Mouse (Mus musculus) erythroblast, embryonic 14.5 days (primary cell): ENCODE data around the gene Plekhh2. TPM values are rescaled to one million over a fixed set of nuclear protein-coding genes. Genes with fewer than 3 reads are reported as not detected.

ENCODE experiments used
- H3K27me3 ChIP-seq: 2 replicates; pipeline ENCODE4 v1.6.1; 2012; ENCODE audit warnings: inconsistent platforms; ENCODE audit not compliant: control insufficient read depth
- H3K36me3 ChIP-seq: 2 replicates; pipeline ENCODE4 v1.6.1; 2012; ENCODE audit warnings: mild to moderate bottlenecking, inconsistent platforms; ENCODE audit not compliant: control insufficient read depth
- H3K4me1 ChIP-seq: 2 replicates; pipeline ENCODE4 v1.6.1; 2012; ENCODE audit warnings: inconsistent platforms; ENCODE audit not compliant: control insufficient read depth
- H3K4me3 ChIP-seq: replicated peaks from 2 replicates; pipeline ENCODE3; 2012; ENCODE audit warnings: moderate library complexity, mild to moderate bottlenecking, inconsistent platforms
- H3K9me3 ChIP-seq: 2 replicates; pipeline ENCODE4 v1.6.1; 2012; ENCODE audit warnings: low read length, inconsistent platforms, mixed read lengths; ENCODE audit not compliant: control insufficient read depth
- GATA1 ChIP-seq: IDR thresholded peaks from 2 replicates; pipeline ENCODE4 v1.6.1; 2012; ENCODE audit warnings: low read length, inconsistent platforms, mixed read lengths
- TAL1 ChIP-seq: IDR thresholded peaks from 3 replicates; pipeline ENCODE4 v1.6.1; 2012; ENCODE audit warnings: low read length, inconsistent platforms, mixed read lengths
- polyA plus RNA-seq: library from polyadenylated mRNA; stranded (reverse); fragments of >175 nt; gene quantifications from 2 replicates; pipeline ENCODE4 v1.2.3, GENCODE M21; 2012

Gene Plekhh2
- polyA plus RNA-seq, 1 experiment, result not detected

DNA sequence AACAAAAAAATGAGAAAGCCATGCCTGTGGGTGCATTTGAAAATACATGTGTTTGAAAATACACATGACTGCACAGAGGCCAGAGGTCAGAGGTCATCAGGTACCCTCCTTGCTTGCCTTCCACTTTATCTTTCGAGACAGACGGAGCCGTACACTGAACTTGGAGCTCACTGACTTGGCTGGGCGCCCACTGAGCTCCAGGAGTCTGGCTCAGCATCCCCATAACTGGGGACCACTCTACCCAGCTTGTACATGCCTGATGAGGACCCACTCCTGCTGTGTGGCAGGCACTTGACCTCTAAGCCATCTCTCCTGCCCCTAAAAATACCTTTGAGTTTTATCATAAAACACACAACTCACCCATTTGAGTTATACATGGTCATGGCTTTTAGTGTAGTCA, 2.5 kb upstream of the Plekhh2 start:
- H3K27me3 ChIP-seq, result peaks cover 40% of the 10 kb centered on the region
- TF ChIP-seq TAL1, result no peak
- no peak for TF ChIP-seq GATA1
- no peaks in the 10 kb centered on the region for H3K4me1 ChIP-seq
- H3K36me3 ChIP-seq, result no peaks in the 10 kb centered on the region
- no peak overlapping the region for H3K4me3 ChIP-seq
- H3K9me3 ChIP-seq, result no peaks in the 10 kb centered on the region; the same call in 1 of the 2 replicates

DNA sequence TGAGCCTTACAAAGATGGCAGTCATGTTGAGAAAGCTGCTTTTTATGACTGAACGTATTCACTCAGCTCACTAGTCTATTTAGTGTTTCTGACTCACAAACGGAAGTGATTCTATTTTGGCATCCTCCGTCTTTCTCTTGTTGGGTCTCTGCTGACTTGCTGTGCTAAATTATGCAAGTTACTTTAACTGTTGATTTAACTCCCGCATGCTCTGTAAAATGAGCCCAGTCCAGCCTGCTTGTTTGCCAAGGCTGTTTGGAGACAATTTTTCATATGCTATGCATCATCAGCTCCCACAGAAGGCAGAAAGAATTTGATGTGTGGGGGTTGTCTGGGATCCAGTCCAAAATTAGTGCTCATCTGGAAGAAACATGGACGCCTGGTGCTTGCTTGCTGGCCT, 1.3 kb upstream of the Plekhh2 start:
- Histone ChIP-seq H3K4me3 (no peak overlapping the region), H3K4me1 (no peaks in the 10 kb centered on the region), H3K36me3 (no peaks in the 10 kb centered on the region), H3K9me3 (no peaks in the 10 kb centered on the region; the same call in 1 of the 2 replicates), H3K27me3 (peaks cover 40% of the 10 kb centered on the region)
- TF ChIP-seq TAL1, result no peak
- no peak for TF ChIP-seq GATA1

DNA sequence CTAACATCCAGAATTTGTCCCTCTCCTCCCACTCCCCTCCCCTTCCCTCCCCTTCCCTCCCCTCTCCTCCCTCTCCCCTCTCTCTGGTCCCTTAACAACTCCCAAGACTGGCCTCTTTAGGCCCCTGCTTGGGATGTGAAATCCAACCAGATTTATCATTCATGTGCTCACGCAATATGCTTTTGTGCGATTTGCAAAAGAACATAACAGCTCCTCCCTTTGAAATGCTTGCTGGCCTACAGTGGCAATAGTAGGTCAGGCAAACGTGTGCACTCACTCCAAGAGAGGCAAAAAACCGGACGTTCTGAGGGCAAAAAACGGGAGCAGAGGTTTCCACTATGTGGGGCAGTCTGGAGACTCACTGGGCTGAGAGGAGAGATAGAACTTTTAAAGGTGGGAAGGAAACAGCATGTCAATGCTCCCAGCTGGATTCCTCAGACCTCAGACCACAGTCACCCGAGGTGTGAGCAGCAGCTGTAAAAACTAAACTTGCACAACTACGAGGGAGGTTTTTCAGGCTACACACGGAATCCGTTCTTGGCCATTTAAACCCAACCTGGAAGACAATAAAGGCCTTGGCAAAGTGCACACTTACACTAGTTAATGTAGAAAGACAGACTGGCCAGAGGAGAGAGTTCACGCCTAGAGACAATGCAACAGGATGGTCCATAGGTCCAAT, 595 bp upstream of the Plekhh2 start:
- Histone ChIP-seq H3K4me1 (no peaks in the 10 kb centered on the region), H3K9me3 (no peaks in the 10 kb centered on the region; the same call in 1 of the 2 replicates), H3K4me3 (no peak overlapping the region), H3K27me3 (peaks cover 40% of the 10 kb centered on the region), H3K36me3 (no peaks in the 10 kb centered on the region)
- TF ChIP-seq TAL1, result no peak
- TF ChIP-seq GATA1, result no peak

DNA sequence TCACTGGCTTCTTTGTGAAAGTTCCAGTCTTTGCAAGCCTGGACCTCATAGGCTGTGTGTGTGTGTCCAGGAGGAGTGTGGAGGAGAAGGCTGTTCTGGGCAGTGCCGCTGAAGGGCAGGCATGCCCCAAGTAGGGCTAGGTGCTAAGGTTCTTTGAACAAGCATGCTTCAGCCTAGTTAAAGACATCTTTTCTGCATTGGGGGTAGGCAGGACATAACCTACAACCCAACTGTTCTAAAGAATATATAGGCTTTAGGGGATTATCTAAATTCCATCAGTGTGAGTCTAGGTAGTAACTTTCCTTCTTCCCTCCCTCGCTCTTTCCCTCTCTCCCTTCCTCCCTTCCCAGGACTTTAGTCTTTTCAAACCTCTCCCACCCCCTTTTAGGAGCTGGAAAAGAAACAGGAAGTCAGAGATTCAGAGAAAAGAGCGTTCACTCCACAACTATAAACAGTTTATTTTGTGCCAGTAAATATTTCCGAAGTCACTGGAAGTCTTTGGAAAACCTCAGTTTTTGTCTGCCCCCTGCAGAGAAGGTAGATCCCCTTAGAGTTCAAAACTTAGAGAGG, 906 bp downstream of the Plekhh2 start:
- Histone ChIP-seq H3K4me3 (no peak overlapping the region), H3K9me3 (no peaks in the 10 kb centered on the region; the same call in 1 of the 2 replicates)

DNA sequence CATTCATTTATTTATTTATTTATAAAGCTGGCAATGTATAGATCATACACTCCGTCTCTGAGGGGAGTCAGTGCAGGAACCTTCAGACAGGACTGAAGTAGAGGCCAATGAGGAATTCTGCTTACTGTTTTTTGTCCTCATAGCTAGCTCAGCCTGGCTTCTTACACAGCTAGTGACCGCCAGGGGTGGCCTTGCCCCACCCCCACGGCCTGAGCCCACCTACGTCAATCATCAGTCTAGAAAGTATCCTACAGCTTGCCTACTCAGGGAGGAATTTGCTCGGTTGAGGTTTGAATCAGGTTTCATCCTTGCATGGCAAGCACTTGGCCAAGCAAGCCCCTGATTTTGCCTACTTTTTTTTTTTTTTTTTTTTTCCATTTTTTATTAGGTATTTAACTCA, 4.2 kb downstream of the Plekhh2 start:
- H3K4me1 ChIP-seq, result no peaks in the 10 kb centered on the region
- no peaks in the 10 kb centered on the region; the same call in 1 of the 2 replicates for H3K9me3 ChIP-seq
- H3K27me3 ChIP-seq, result peaks cover 24% of the 10 kb centered on the region
- TF ChIP-seq GATA1, result no peak
- no peak for TF ChIP-seq TAL1
- H3K4me3 ChIP-seq, result no peak overlapping the region
- no peaks in the 10 kb centered on the region for H3K36me3 ChIP-seq

More for the DNA sequence above, 906 bp downstream of the Plekhh2 start:
- TF ChIP-seq GATA1 (no peak), TAL1 (no peak)
- H3K36me3 ChIP-seq, result no peaks in the 10 kb centered on the region
- H3K4me1 ChIP-seq, result no peaks in the 10 kb centered on the region
- H3K27me3 ChIP-seq, result peaks cover 40% of the 10 kb centered on the region

DNA sequence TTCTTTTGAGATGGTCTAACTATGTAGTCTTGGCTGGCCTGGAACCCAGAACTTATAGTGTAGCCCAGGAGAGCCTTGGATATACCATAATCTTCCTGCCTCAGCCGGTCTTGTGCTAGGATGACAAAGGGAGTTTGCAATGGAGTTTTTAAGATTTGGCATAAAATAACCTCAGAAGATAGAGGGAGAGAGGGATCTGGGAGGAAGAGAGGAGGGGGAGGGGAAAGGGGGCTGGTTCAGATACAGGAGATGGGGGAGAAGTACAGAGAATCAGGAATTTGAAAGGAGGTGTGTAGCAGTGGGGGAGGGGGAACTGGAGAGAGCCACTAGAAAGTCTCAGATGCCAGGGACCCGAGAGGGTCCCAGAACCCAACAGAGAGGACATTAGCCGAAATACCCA, 7.7 kb downstream of the Plekhh2 start:
- no peak overlapping the region for H3K4me3 ChIP-seq
- no peaks in the 10 kb centered on the region for H3K27me3 ChIP-seq
- H3K36me3 ChIP-seq, result no peaks in the 10 kb centered on the region
- no peaks in the 10 kb centered on the region for H3K4me1 ChIP-seq
- H3K9me3 ChIP-seq, result no peaks in the 10 kb centered on the region
- no peak for TF ChIP-seq TAL1
- TF ChIP-seq GATA1, result no peak

DNA sequence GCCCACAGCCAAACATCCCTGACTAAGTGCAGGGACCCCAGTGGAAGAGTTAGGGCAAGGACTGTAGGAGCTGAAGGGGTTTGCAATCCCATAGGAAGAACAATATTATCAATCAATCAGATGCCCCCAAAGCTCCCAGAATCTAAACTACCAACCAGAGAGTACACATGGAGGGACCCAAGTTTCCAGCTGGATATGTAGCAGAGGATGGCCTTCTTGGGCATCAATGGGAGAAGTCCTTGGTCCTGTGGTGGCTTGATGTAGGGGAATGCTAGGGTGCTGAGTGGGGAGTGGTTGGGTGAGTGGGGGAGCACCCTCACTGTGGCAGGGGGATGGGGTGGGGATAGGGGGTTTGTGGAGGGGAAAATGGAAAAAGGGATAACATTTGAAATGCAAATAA, 8.4 kb downstream of the Plekhh2 start:
- TF ChIP-seq GATA1 (no peak), TAL1 (no peak)

DNA sequence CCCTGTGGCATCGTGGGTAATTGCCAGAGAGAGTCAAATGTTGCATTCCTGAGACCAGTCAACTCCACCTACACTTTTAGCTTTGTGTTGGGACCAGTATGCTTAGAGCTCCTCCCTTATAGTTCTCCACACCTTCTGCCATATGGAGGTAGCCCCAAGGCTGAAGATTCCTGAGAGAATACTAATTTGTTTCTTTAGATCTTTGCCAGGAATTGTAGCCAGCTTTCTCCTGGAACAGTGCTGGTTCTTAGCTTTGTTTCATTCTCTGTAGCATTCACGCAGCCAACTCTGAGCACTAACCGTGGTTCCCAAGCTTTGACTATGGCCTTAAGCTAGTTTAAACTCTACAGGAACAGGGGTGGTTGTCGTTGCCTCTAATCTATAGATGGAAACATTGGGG, 17.7 kb downstream of the Plekhh2 start:
- no peaks in the 10 kb centered on the region for H3K36me3 ChIP-seq
- no peaks in the 10 kb centered on the region for H3K4me1 ChIP-seq
- no peaks in the 10 kb centered on the region for H3K27me3 ChIP-seq
- TF ChIP-seq GATA1 (no peak), TAL1 (no peak)
- H3K9me3 ChIP-seq, result no peaks in the 10 kb centered on the region
- H3K4me3 ChIP-seq, result no peak overlapping the region

More for the DNA sequence above, 8.4 kb downstream of the Plekhh2 start:
- Histone ChIP-seq H3K36me3 (no peaks in the 10 kb centered on the region), H3K4me3 (no peak overlapping the region), H3K4me1 (no peaks in the 10 kb centered on the region), H3K9me3 (no peaks in the 10 kb centered on the region), H3K27me3 (no peaks in the 10 kb centered on the region)

DNA sequence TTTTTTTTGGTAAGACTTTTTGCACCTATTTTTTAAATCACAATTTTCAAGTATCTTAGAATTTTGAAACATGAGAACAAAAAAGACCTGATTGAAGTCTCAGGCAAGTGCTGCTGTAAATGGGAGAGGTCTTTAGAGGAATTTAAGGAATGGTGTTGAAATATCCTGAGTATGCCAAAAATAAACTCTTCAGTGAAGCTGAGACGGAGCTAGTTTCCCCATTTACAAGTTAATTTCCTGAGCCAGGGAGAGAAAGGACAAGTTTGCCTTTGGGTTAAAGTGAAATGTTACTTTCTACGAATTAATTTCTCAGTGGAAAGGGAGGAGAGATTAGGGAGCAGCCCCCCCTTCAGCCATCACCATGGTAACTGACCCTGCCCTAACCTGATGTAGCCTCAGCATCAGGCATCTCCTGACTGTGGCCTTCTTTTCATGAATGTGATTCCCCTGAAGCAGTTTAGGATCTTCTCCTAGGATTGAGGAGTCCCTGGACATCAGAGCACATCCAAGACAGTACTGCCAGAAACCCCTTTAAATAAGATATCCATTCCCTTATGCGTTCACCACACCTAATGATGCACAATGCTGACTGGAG, 18.6 kb downstream of the Plekhh2 start:
- Histone ChIP-seq H3K9me3 (no peaks in the 10 kb centered on the region), H3K36me3 (no peaks in the 10 kb centered on the region), H3K4me3 (no peak overlapping the region), H3K4me1 (no peaks in the 10 kb centered on the region), H3K27me3 (no peaks in the 10 kb centered on the region)
- TF ChIP-seq TAL1 (no peak), GATA1 (no peak)
